Mouse (Mus musculus): ENCODE data around the gene Gm20388. TPM values are rescaled to one million over a fixed set of nuclear protein-coding genes. Genes with fewer than 3 reads are reported as not detected.

Gm20388 gene
- polyA plus RNA-seq, 1 experiment from 2014 or later, result 8.3 TPM

DNA sequence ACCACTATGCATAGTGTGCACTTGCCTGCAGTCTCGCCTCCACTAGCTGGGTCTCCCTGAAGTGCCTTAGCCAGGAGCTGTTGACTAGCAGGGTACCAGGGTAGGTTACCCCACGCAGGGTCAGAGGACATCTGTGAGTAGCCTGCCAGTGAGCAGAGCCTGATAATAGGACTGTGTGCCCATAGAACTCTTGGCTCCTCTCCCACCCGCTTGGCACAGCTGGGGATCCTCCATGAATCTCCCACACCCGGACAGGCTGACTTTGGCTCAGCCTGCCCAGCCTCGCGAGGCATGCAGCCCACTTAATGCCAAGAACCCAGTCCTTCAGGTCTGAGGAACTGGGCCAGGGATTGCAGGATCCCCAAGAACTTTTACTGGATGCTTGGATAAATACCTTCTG is 2780.4 kb downstream of the Gm20388 start:
- no peak overlapping the region for H3K27ac ChIP-seq (ENCODE audit: low read depth)
- ATAC-seq (replicated peaks; ENCODE audit: low FRiP score, low TSS enrichment, low read depth) (no peak), DNase-seq (ENCODE audit: low spot score) (no peak)
- WGBS, result 87% methylated on average over 6 of the region's 6 CpGs
- no peak overlapping the region for H3K4me3 ChIP-seq (ENCODE audit: low read depth, low read length)
- no peaks in the 10 kb centered on the region for H3K9me3 ChIP-seq (ENCODE audit: control insufficient read depth, low read length)
- no peak overlapping the region for H3K4me2 ChIP-seq (ENCODE audit: low read length)
- no peaks in the 10 kb centered on the region for H3K4me1 ChIP-seq (replicated peaks; ENCODE audit: control insufficient read depth, insufficient read depth, low read length)
- H3K36me3 ChIP-seq (ENCODE audit: control insufficient read depth, insufficient read depth, low read length), result no peaks in the 10 kb centered on the region
- no peak overlapping the region for H3K9ac ChIP-seq (ENCODE audit: low read length)
- peaks cover 8% of the 10 kb centered on the region; the same call in 1 of the 2 replicates for H3K27me3 ChIP-seq (replicated peaks; ENCODE audit: control insufficient read depth, insufficient read depth, low read length)

DNA sequence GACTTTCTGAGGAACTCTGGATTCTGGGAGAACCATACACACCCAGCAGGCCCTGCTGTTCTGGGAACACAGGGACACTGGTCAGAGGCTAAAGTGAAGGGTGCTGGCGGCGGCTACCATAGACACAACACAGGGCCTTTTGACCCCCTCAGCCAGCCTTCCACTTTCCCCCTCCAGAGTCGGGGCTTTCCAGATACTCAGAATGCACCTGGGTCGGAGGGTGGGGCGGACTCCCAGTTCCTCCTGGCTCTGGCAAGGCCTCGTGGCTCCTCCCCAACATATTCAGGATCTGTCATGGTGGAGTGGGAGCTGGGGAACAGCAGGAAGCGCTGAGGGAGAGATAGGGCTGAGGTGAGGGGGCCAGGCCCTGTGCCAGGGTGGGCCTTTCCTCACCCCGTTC is 2781.5 kb downstream of the Gm20388 start:
- WGBS, result 79% methylated on average over 8 of the region's 8 CpGs
- DNase-seq (ENCODE audit: low spot score) (no peak), ATAC-seq (replicated peaks; ENCODE audit: low FRiP score, low TSS enrichment, low read depth) (no peak)
- no peak overlapping the region for H3K9ac ChIP-seq (ENCODE audit: low read length)
- no peak overlapping the region for H3K27ac ChIP-seq (ENCODE audit: low read depth)
- H3K4me1 ChIP-seq (replicated peaks; ENCODE audit: control insufficient read depth, insufficient read depth, low read length), result no peaks in the 10 kb centered on the region
- no peaks in the 10 kb centered on the region for H3K9me3 ChIP-seq (ENCODE audit: control insufficient read depth, low read length)
- no peaks in the 10 kb centered on the region for H3K36me3 ChIP-seq (ENCODE audit: control insufficient read depth, insufficient read depth, low read length)
- no peak overlapping the region for H3K4me2 ChIP-seq (ENCODE audit: low read length)
- H3K4me3 ChIP-seq (ENCODE audit: low read depth, low read length), result no peak overlapping the region
- 0 out of 2 replicates have a peak, but pooled peaks cover 3% of the 10 kb centered on the region for H3K27me3 ChIP-seq (replicated peaks; ENCODE audit: control insufficient read depth, insufficient read depth, low read length)

DNA sequence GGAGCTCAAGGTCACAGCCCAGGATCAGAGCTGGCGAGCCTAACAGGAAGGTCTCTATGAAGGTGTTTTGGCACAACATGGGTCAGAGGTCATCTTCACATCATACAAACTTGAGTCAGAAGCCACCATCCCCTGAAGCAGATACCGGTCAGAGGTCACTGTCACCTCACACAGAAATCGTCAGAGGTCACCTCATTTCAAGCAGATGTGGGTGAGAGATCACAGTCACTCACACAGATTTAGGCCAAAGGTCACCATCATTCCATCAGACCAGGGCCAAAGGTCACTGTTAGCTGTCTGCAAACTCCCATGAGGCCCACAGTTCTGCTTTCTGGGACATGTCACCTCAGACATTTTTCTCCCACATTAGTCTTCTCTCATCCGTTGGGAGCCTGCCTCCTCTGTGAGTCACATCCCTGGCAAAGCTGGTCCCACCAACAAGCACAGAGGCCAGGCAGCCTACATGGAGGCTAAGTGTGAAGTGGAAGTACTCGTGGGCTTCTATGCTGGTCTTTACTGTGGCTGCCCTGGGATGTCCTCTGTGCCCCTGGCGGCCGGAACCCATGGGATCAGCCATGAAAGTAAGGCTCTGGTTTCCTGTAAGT is 2784.9 kb downstream of the Gm20388 start:
- H3K9me3 ChIP-seq (ENCODE audit: control insufficient read depth, low read length), result no peaks in the 10 kb centered on the region
- H3K9ac ChIP-seq (ENCODE audit: low read length), result no peak overlapping the region
- no peaks in the 10 kb centered on the region for H3K4me1 ChIP-seq (replicated peaks; ENCODE audit: control insufficient read depth, insufficient read depth, low read length)
- no peak overlapping the region for H3K4me3 ChIP-seq (ENCODE audit: low read depth, low read length)
- H3K36me3 ChIP-seq (ENCODE audit: control insufficient read depth, insufficient read depth, low read length), result no peaks in the 10 kb centered on the region
- H3K4me2 ChIP-seq (ENCODE audit: low read length), result no peak overlapping the region
- H3K27me3 ChIP-seq (replicated peaks; ENCODE audit: control insufficient read depth, insufficient read depth, low read length), result no peaks in the 10 kb centered on the region
- H3K27ac ChIP-seq (ENCODE audit: low read depth), result no peak overlapping the region
- WGBS, result 51% methylated on average over 7 of the region's 7 CpGs
- ATAC-seq (replicated peaks; ENCODE audit: low FRiP score, low TSS enrichment, low read depth) (no peak), DNase-seq (ENCODE audit: low spot score) (no peak)

DNA sequence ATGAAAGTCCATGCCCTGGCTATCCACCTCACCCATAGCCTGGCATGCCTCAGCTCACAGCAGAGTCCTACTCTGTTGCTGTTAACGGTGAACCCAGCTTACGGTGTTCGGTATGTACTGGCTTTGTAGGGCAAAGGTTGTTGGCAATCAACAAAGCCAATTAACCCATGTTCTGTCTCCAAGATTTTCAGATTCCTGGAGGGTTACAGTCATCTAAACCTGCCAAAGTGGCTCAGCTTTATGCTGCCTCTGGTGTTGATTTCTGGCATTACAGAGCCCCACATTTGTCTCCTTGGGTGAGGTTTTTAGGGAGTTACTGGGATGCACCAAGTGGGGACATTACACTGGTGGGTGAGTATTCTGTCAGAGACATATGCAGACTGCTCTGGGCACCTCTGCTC is 2786.5 kb downstream of the Gm20388 start:
- no peak for ATAC-seq (replicated peaks; ENCODE audit: low FRiP score, low TSS enrichment, low read depth)
- Histone ChIP-seq H3K27me3 (replicated peaks; ENCODE audit: control insufficient read depth, insufficient read depth, low read length) (no peaks in the 10 kb centered on the region), H3K9ac (ENCODE audit: low read length) (no peak overlapping the region), H3K9me3 (ENCODE audit: control insufficient read depth, low read length) (no peaks in the 10 kb centered on the region), H3K27ac (ENCODE audit: low read depth) (no peak overlapping the region), H3K4me3 (ENCODE audit: low read depth, low read length) (no peak overlapping the region), H3K36me3 (ENCODE audit: control insufficient read depth, insufficient read depth, low read length) (no peaks in the 10 kb centered on the region), H3K4me1 (replicated peaks; ENCODE audit: control insufficient read depth, insufficient read depth, low read length) (no peaks in the 10 kb centered on the region), H3K4me2 (ENCODE audit: low read length) (no peak overlapping the region)
- no peak for DNase-seq (ENCODE audit: low spot score)
- 75% methylated on average over 3 of the region's 3 CpGs for WGBS

DNA sequence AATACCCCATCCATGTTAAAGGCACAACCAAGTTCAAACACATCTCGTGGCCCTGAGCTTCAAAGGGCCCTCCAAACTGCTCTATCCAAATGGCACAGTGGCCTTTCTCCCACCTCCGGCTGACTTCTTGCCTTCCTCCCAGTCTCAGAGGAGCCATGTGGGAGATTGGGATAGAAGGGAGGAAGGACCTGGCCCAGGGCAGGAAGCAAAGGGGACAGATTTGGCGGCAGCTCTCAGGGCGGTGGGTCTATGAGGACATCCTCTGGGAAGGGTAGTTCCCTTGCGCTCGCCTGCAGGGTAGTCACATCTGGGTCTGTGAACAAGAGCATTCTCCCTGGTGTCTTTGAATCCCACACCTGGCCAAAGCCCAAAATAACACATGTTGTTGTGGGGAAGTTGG is 2786.9 kb downstream of the Gm20388 start:
- 79% methylated on average over 6 of the region's 6 CpGs for WGBS
- no peak for ATAC-seq (replicated peaks; ENCODE audit: low FRiP score, low TSS enrichment, low read depth)
- no peak for DNase-seq (ENCODE audit: low spot score)
- Histone ChIP-seq H3K4me3 (ENCODE audit: low read depth, low read length) (no peak overlapping the region), H3K9ac (ENCODE audit: low read length) (no peak overlapping the region), H3K36me3 (ENCODE audit: control insufficient read depth, insufficient read depth, low read length) (no peaks in the 10 kb centered on the region), H3K27ac (ENCODE audit: low read depth) (no peak overlapping the region), H3K9me3 (ENCODE audit: control insufficient read depth, low read length) (no peaks in the 10 kb centered on the region), H3K4me1 (replicated peaks; ENCODE audit: control insufficient read depth, insufficient read depth, low read length) (no peaks in the 10 kb centered on the region), H3K4me2 (ENCODE audit: low read length) (no peak overlapping the region), H3K27me3 (replicated peaks; ENCODE audit: control insufficient read depth, insufficient read depth, low read length) (no peaks in the 10 kb centered on the region)

DNA sequence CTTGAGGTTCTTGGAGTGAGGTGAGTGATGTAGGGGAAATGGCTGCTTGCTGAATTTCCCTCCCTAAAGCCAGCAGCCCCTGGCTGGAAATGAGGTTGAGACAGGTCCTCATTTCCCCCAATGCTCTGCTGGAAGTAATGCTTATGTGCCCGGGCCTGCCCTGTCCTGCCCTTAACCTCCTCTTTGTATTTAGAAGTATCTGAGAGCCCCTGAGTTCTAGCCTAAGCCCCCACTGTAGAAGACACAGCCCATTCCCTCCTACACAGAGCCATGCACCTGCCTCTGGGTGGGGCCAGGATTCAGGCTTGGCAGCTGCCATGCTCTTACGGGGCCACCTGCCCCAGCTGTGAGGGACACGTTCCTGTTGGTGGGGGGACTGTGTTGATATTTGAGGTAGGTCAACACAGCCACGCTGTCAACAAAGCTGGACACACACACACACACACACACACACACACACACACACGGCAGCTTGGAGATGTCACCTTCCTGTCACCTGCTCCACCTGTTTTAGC is 2787.7 kb downstream of the Gm20388 start:
- H3K9ac ChIP-seq (ENCODE audit: low read length), result no peak overlapping the region
- H3K27me3 ChIP-seq (replicated peaks; ENCODE audit: control insufficient read depth, insufficient read depth, low read length), result no peaks in the 10 kb centered on the region
- ATAC-seq (replicated peaks; ENCODE audit: low FRiP score, low TSS enrichment, low read depth) (no peak), DNase-seq (ENCODE audit: low spot score) (no peak)
- no peaks in the 10 kb centered on the region for H3K36me3 ChIP-seq (ENCODE audit: control insufficient read depth, insufficient read depth, low read length)
- H3K4me1 ChIP-seq (replicated peaks; ENCODE audit: control insufficient read depth, insufficient read depth, low read length), result no peaks in the 10 kb centered on the region
- no peak overlapping the region for H3K4me2 ChIP-seq (ENCODE audit: low read length)
- H3K4me3 ChIP-seq (ENCODE audit: low read depth, low read length), result no peak overlapping the region
- H3K9me3 ChIP-seq (ENCODE audit: control insufficient read depth, low read length), result no peaks in the 10 kb centered on the region
- no peak overlapping the region; the same call in 1 of the 2 replicates for H3K27ac ChIP-seq (ENCODE audit: low read depth)
- 78% methylated on average over 5 of the region's 5 CpGs for WGBS

DNA sequence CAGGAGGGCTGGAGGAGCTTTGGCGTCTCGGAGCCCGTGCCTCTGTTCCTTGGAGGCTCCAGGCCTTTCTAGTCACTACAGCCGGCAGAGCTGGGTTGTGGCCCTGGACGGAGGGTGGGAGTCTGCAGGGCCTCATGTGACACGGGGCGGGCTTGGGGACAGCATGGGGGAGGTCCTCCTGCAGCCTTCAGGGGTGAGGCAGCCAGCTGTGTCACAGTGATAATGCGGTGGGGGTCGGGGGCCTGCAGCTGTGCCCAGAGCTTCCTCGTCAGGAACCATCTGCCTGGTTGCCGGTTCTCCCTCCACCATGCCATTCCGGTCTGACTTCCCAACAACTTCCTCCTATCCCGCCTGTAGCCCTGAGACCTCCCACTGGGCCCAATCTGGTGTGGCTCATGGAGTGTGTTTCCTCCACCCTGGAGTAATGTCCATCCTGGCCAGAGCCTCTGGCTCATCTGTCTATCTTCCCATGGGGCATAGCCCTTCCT is 2788.4 kb downstream of the Gm20388 start, which contains the start of gene Cbfa2t3:
Cbfa2t3 (minus strand) TSS at position 105 of the 488 bp plus-strand sequence.
- DNase-seq (ENCODE audit: low spot score) (no peak), ATAC-seq (replicated peaks; ENCODE audit: low FRiP score, low TSS enrichment, low read depth) (no peak)
- H3K9ac ChIP-seq (ENCODE audit: low read length), result no peak within 1 kb of the TSS
- H3K4me1 ChIP-seq (replicated peaks; ENCODE audit: control insufficient read depth, insufficient read depth, low read length), result no peaks in the 10 kb centered on the region
- WGBS, result 55% methylated on average over 13 of the region's 13 CpGs
- no peak within 1 kb of the TSS for H3K4me2 ChIP-seq (ENCODE audit: low read length)
- H3K9me3 ChIP-seq (ENCODE audit: control insufficient read depth, low read length), result no peaks in the 10 kb centered on the region
- no peak within 1 kb of the TSS; the same call in 1 of the 2 replicates for H3K4me3 ChIP-seq (ENCODE audit: low read depth, low read length)
- H3K27me3 ChIP-seq (replicated peaks; ENCODE audit: control insufficient read depth, insufficient read depth, low read length), result no peaks in the 10 kb centered on the region
- H3K27ac ChIP-seq (ENCODE audit: low read depth), result no peak within 1 kb of the TSS; the same call in 1 of the 2 replicates
- H3K36me3 ChIP-seq (ENCODE audit: control insufficient read depth, insufficient read depth, low read length), result no peaks in the 10 kb centered on the region

DNA sequence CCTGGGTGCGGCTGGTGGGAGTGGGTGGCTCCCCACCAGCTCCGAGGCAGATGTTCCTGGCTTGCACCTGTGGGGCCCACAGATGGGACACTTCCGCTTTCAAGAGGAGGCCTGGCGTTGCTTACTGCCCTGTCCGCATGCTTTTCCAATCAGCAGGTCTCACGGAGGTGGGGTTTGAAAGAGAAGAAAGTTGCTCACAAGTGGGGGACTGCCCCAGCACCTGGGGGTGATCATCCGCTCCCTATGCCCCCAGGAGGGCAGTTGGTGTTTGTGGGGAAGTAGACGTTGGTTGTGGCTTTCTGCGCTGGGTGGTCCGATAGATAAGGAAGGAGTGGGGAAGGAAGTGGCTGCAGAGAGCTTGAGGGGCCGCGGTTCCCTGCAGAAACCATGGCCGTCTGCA is 2790.0 kb downstream of the Gm20388 start:
- Histone ChIP-seq H3K4me2 (ENCODE audit: low read length) (no peak overlapping the region), H3K27me3 (replicated peaks; ENCODE audit: control insufficient read depth, insufficient read depth, low read length) (no peaks in the 10 kb centered on the region), H3K9me3 (ENCODE audit: control insufficient read depth, low read length) (no peaks in the 10 kb centered on the region), H3K4me1 (replicated peaks; ENCODE audit: control insufficient read depth, insufficient read depth, low read length) (no peaks in the 10 kb centered on the region), H3K9ac (ENCODE audit: low read length) (no peak overlapping the region), H3K4me3 (ENCODE audit: low read depth, low read length) (no peak overlapping the region), H3K27ac (ENCODE audit: low read depth) (no peak overlapping the region), H3K36me3 (ENCODE audit: control insufficient read depth, insufficient read depth, low read length) (no peaks in the 10 kb centered on the region)
- DNase-seq (ENCODE audit: low spot score), result no peak
- no peak for ATAC-seq (replicated peaks; ENCODE audit: low FRiP score, low TSS enrichment, low read depth)
- 55% methylated on average over 13 of the region's 13 CpGs for WGBS
